ENCODE assay signal across 10 mouse cellular contexts in the genomic region with DNA sequence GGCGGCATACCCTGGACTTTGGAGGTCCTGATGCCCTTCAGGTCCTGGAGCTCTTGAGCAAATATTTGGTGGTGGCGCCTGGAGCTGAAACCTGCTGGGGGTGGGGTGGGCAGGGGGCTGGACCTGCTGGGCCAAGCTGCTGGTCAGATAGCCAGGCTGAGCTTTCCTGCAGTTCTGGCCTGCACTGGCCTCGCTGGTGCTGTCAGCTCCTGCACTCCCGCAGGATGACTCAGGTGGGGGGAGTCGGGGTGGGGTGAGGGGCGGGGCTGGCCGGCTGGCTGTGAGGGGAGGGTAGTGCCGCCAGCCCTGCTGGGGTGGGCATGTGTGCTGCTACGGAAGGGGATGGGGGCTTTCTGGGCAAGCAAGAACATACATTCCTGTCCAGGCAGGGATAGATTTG. TPM values are rescaled to one million over a fixed set of nuclear protein-coding genes. Genes with fewer than 3 reads are reported as not detected.
DNase-seq lines count a peak whose midpoint lies in the region; ATAC-seq and TF ChIP-seq lines count a peak whose summit lies in the region.
"Had no signal": no experiment of that assay in that cellular context is flagged by ENCODE, and none has a peak within 500 bp of the region (broad histone marks: within the 10 kb centered on the region; RNA-seq: fewer than 3 reads in every experiment).

No protein-coding gene starts in this region.

- H3K9me3 ChIP-seq in heart, embryonic 15.5 days (replicated peaks), result no peaks in the 10 kb centered on the region
- no peaks in the 10 kb centered on the region for H3K9me3 ChIP-seq in intestine, embryonic 14.5 days (ENCODE audit: control insufficient read depth, low read length)
- no peaks in the 10 kb centered on the region for H3K9me3 ChIP-seq in midbrain, embryonic 13.5 days
- H3K9me3 ChIP-seq: megakaryocyte, embryonic 14.5 days had no signal

- 19% methylated on average over 9 of the region's 9 CpGs for WGBS in heart, embryonic 15.5 days
- 15% methylated on average over 9 of the region's 9 CpGs for WGBS in intestine, embryonic 14.5 days
- WGBS in midbrain, embryonic 13.5 days, result 19% methylated on average over 9 of the region's 9 CpGs
- WGBS in thymus, adult 2 months, result 84% methylated on average over 9 of the region's 9 CpGs

- DNase-seq in heart, postnatal 36 days, result no peak
- peak; percentile 68 for DNase-seq in adrenal gland, postnatal 14 days
- peak; percentile 64 for DNase-seq in intestine, embryonic 14.5 days (ENCODE audit: low spot score)
- DNase-seq in thymus, postnatal 10 days (ENCODE audit: low spot score in 2 of 2), result no peak
- DNase-seq in thymus, adult 2 months, result no peak
- DNase-seq: heart, postnatal 4 days had no signal

- no peak overlapping the region for H3K4me3 ChIP-seq in heart, embryonic 15.5 days
- H3K4me3 ChIP-seq in intestine, embryonic 14.5 days (ENCODE audit: low read depth, low read length), result peak overlapping the region; percentile 22
- no peak overlapping the region for H3K4me3 ChIP-seq in midbrain, embryonic 13.5 days (replicated peaks)
- H3K4me3 ChIP-seq in thymus, adult 2 months (ENCODE audit: control insufficient read depth, insufficient read depth, low read length), result no peak overlapping the region
- H3K4me3 ChIP-seq: megakaryocyte, embryonic 14.5 days had no signal

- no peak for ATAC-seq in heart, embryonic 15.5 days (replicated peaks; ENCODE audit: insufficient number of reproducible peaks, insufficient read depth, low FRiP score, low read depth)
- ATAC-seq in intestine, embryonic 14.5 days (replicated peaks; ENCODE audit: low FRiP score, low TSS enrichment, low read depth), result no peak
- ATAC-seq in midbrain, embryonic 13.5 days, result no peak
- no peak for ATAC-seq in monocyte, adult 5-6 weeks (replicated peaks; ENCODE audit: insufficient number of reproducible peaks, low FRiP score, low TSS enrichment, poor library complexity, severe bottlenecking)

- 0 out of 2 replicates have a peak overlapping the region, but pooled peaks have one; percentile 20 for H3K4me2 ChIP-seq in heart, embryonic 15.5 days
- H3K4me2 ChIP-seq in intestine, embryonic 14.5 days (ENCODE audit: low read length), result peak overlapping the region; percentile 29
- 0 out of 2 replicates have a peak overlapping the region, but pooled peaks have one; percentile 74 for H3K4me2 ChIP-seq in midbrain, embryonic 13.5 days (replicated peaks)

- H3K4me1 ChIP-seq in heart, embryonic 15.5 days (replicated peaks), result peaks cover 45% of the 10 kb centered on the region
- H3K4me1 ChIP-seq in intestine, embryonic 14.5 days (replicated peaks; ENCODE audit: control insufficient read depth, insufficient read depth, low read length), result peaks cover 29% of the 10 kb centered on the region
- H3K4me1 ChIP-seq in midbrain, embryonic 13.5 days (replicated peaks), result peaks cover 48% of the 10 kb centered on the region
- H3K4me1 ChIP-seq in thymus, adult 2 months (replicated peaks; ENCODE audit: control insufficient read depth, insufficient read depth, low read length), result peaks cover 22% of the 10 kb centered on the region

- H3K36me3 ChIP-seq in heart, embryonic 15.5 days, result peaks cover 41% of the 10 kb centered on the region
- peaks cover 45% of the 10 kb centered on the region for H3K36me3 ChIP-seq in intestine, embryonic 14.5 days (ENCODE audit: control insufficient read depth, insufficient read depth, low read length)
- H3K36me3 ChIP-seq in midbrain, embryonic 13.5 days, result peaks cover 41% of the 10 kb centered on the region
- H3K36me3 ChIP-seq in thymus, adult 2 months (ENCODE audit: control insufficient read depth, insufficient read depth, low read length), result peaks cover 35% of the 10 kb centered on the region

- TF ChIP-seq POLR2A in thymus, adult 2 months (IDR thresholded peaks at IDR 0.05; ENCODE audit: control insufficient read depth, extremely low read depth, insufficient read depth, low read length, poor library complexity), result no peak

- no peak overlapping the region for H3K27ac ChIP-seq in heart, embryonic 15.5 days
- H3K27ac ChIP-seq in intestine, embryonic 14.5 days (ENCODE audit: low read depth), result peak overlapping the region; percentile 44
- H3K27ac ChIP-seq in midbrain, embryonic 13.5 days, result no peak overlapping the region
- H3K27ac ChIP-seq in thymus, adult 2 months (ENCODE audit: control insufficient read depth, insufficient read depth, low read length), result no peak overlapping the region

- no peaks in the 10 kb centered on the region for H3K27me3 ChIP-seq in heart, embryonic 15.5 days
- no peaks in the 10 kb centered on the region for H3K27me3 ChIP-seq in intestine, embryonic 14.5 days (replicated peaks; ENCODE audit: control insufficient read depth, insufficient read depth, low read length)
- H3K27me3 ChIP-seq in midbrain, embryonic 13.5 days, result peaks cover 11% of the 10 kb centered on the region
- no peaks in the 10 kb centered on the region for H3K27me3 ChIP-seq in thymus, adult 2 months (ENCODE audit: control insufficient read depth, insufficient read depth, low read length)
- H3K27me3 ChIP-seq: megakaryocyte, embryonic 14.5 days had no signal

- intact Hi-C loops in heart, postnatal 36 days (cut with DNase I), result loop anchor here (5.0 kb wide), 1 partner anchor 149 kb away; a partner anchor contains a TSS

- no peak overlapping the region for H3K9ac ChIP-seq in heart, embryonic 15.5 days
- no peak overlapping the region for H3K9ac ChIP-seq in intestine, embryonic 14.5 days (ENCODE audit: low read length)
- peak overlapping the region; percentile 42 for H3K9ac ChIP-seq in midbrain, embryonic 13.5 days (replicated peaks)

- TF ChIP-seq CTCF in thymus, adult 2 months (IDR thresholded peaks at IDR 0.05; ENCODE audit: borderline replicate concordance, control insufficient read depth, extremely low read depth, insufficient read depth, low read length, poor library complexity), result no peak

RNA-seq across cellular contexts. Expression of a gene that starts 5.0 kb away (rescaled TPM):
- 25.6 and 30.6 TPM in 2 replicates for polyA plus RNA-seq in heart, embryonic 15.5 days (2015; fragmentation: Nextera tagmentation; extraction: Ambion mirVana)
- total RNA-seq in heart, postnatal 36 days (2021), result 10 to 100 TPM; 29.2 to 35.1 TPM
- total RNA-seq in adrenal gland, postnatal 14 days (2021), result 57.6 and 60.5 TPM in 2 replicates
- polyA plus RNA-seq in intestine, embryonic 14.5 days (2014; fragmentation: Nextera tagmentation; extraction: Ambion mirVana), result 32.7 and 35.7 TPM in 2 replicates
- 20.1 and 25.4 TPM in 2 replicates for polyA plus RNA-seq in midbrain, embryonic 13.5 days (2015; fragmentation: Nextera tagmentation; extraction: Ambion mirVana)
- 116 and 118 TPM in 2 replicates for polyA plus RNA-seq in thymus, adult 2 months (2012; rRNA removed)
- 20.1 to 60.8 TPM (median 32.2 TPM) in 3 replicates for total RNA-seq in monocyte, adult 5-6 weeks (2017)

RNA-seq across cellular contexts. Expression of a gene that starts 5.3 kb away (rescaled TPM):
- 27.5 and 32.5 TPM in 2 replicates for polyA plus RNA-seq in heart, embryonic 15.5 days (2015; fragmentation: Nextera tagmentation; extraction: Ambion mirVana)
- total RNA-seq in heart, postnatal 36 days (2021), result 10 to 100 TPM; 22.5 to 23.0 TPM
- total RNA-seq in adrenal gland, postnatal 14 days (2021), result 38.5 and 38.7 TPM in 2 replicates
- polyA plus RNA-seq in intestine, embryonic 14.5 days (2014; fragmentation: Nextera tagmentation; extraction: Ambion mirVana), result 41.2 and 47.4 TPM in 2 replicates
- polyA plus RNA-seq in midbrain, embryonic 13.5 days (2015; fragmentation: Nextera tagmentation; extraction: Ambion mirVana), result 95.9 and 102 TPM in 2 replicates
- 62.3 and 87.0 TPM in 2 replicates for polyA plus RNA-seq in thymus, adult 2 months (2012; rRNA removed)
- 19.3 to 30.9 TPM (median 26.0 TPM) in 3 replicates for total RNA-seq in monocyte, adult 5-6 weeks (2017)

RNA-seq across cellular contexts. Expression of a gene that starts 15.4 kb away (rescaled TPM):
- not detected in 2 replicates for polyA plus RNA-seq in heart, embryonic 15.5 days (2015; fragmentation: Nextera tagmentation; extraction: Ambion mirVana)
- not detected for total RNA-seq in heart, postnatal 36 days (2021)
- 1.1 TPM in 1 of 2 replicates, not detected in the other for total RNA-seq in adrenal gland, postnatal 14 days (2021)
- polyA plus RNA-seq in intestine, embryonic 14.5 days (2014; fragmentation: Nextera tagmentation; extraction: Ambion mirVana), result not detected in 2 replicates
- not detected in 2 replicates for polyA plus RNA-seq in midbrain, embryonic 13.5 days (2015; fragmentation: Nextera tagmentation; extraction: Ambion mirVana)
- 2.1 and 2.6 TPM in 2 replicates for polyA plus RNA-seq in thymus, adult 2 months (2012; rRNA removed)
- not detected in 3 replicates for total RNA-seq in monocyte, adult 5-6 weeks (2017)

RNA-seq across cellular contexts. Expression of a gene that starts 16.5 kb away (rescaled TPM):
- 173 and 188 TPM in 2 replicates for polyA plus RNA-seq in heart, embryonic 15.5 days (2015; fragmentation: Nextera tagmentation; extraction: Ambion mirVana)
- total RNA-seq in heart, postnatal 36 days (2021), result 100 to 1,000 TPM; 288 to 310 TPM
- total RNA-seq in adrenal gland, postnatal 14 days (2021), result 113 and 122 TPM in 2 replicates
- polyA plus RNA-seq in intestine, embryonic 14.5 days (2014; fragmentation: Nextera tagmentation; extraction: Ambion mirVana), result 105 and 107 TPM in 2 replicates
- 80.4 and 95.0 TPM in 2 replicates for polyA plus RNA-seq in midbrain, embryonic 13.5 days (2015; fragmentation: Nextera tagmentation; extraction: Ambion mirVana)
- 424 and 481 TPM in 2 replicates for polyA plus RNA-seq in thymus, adult 2 months (2012; rRNA removed)
- 17.1 to 27.5 TPM (median 26.9 TPM) in 3 replicates for total RNA-seq in monocyte, adult 5-6 weeks (2017)

RNA-seq across cellular contexts. Expression of a gene that starts 19.1 kb away (rescaled TPM):
- 17.0 and 20.0 TPM in 2 replicates for polyA plus RNA-seq in heart, embryonic 15.5 days (2015; fragmentation: Nextera tagmentation; extraction: Ambion mirVana)
- 10 to 100 TPM; 11.7 to 12.1 TPM for total RNA-seq in heart, postnatal 36 days (2021)
- total RNA-seq in adrenal gland, postnatal 14 days (2021), result 8.6 and 10.6 TPM in 2 replicates
- 22.7 and 22.9 TPM in 2 replicates for polyA plus RNA-seq in intestine, embryonic 14.5 days (2014; fragmentation: Nextera tagmentation; extraction: Ambion mirVana)
- 46.5 and 49.6 TPM in 2 replicates for polyA plus RNA-seq in midbrain, embryonic 13.5 days (2015; fragmentation: Nextera tagmentation; extraction: Ambion mirVana)
- 122 and 136 TPM in 2 replicates for polyA plus RNA-seq in thymus, adult 2 months (2012; rRNA removed)
- 11.8 to 33.4 TPM (median 26.8 TPM) in 3 replicates for total RNA-seq in monocyte, adult 5-6 weeks (2017)

Comparison
In these comparisons a context has a peak if more than half of its experiments do, and no peak if none do; other contexts are left out.
1. H3K4me2 ChIP-seq: peak in every context shown above with its lines; median percentile 74 in midbrain, embryonic 13.5 days; 29 in intestine, embryonic 14.5 days; 20 in heart, embryonic 15.5 days.
2. DNase-seq: peak in adrenal gland, postnatal 14 days (single experiment) and intestine, embryonic 14.5 days (single experiment); none in heart, postnatal 36 days (0 of 2), thymus, postnatal 10 days (0 of 2) and thymus, adult 2 months (single experiment).